Mouse (Mus musculus): ENCODE data around the gene Kcnv2. TPM values are rescaled to one million over a fixed set of nuclear protein-coding genes. Genes with fewer than 3 reads are reported as not detected.

Kcnv2 gene
- total RNA-seq, 2 experiments from 2014 or later, result 0.08 TPM; not detected in 1

DNA sequence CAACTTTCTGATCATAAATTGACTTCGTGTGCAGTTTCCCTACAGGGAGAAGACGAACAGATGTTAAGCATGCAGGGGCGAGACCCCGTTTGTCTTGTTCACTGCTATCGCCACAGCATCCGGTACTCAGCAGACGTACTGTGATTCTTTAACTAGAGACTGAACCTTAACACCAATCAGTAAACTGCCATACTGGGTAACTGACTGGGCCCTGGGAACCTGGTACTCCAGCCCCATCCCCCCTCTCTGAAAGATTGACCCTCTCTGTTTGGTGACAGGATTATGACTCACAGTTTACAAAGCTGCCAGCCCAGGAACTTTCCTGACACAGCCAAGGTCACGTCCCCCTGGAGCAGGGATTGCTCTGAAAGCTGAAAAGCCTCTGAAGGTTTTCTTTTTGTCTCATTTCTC lies 42.1 kb downstream of the Kcnv2 start:
- peak in 1 of 2 experiments; percentile 15 for DNase-seq (ENCODE audit: low spot score in 2 of 2)

DNA sequence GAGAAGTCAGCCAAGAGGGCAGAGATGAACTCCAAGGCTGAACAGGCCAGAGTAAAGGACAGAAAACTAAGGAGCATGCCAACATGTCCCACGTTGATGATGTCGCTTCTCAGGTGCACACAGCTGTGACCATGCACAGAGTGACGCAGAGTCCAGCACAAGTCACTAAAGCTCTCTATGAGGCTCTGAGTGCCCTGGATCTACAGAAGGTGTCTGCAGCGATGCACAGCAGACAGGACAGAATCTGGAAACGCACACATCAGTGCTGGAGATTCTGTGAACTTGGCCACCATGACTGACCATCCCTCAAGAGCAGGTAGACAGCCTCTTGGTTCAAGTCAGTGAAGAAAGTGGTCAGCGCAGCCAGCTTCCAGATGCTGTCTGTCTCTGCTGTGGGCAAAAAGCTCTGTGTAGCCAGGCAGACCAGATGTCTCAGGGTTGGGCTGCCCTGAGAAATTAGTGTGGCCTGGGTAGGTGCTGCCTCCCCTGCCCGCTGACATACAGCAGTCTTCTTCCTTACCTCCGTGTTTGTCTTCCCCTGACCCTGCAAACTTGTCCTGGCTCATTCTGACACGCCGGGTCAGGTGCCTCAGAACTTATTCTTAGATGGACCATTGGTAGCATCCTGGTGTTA lies 43.8 kb downstream of the Kcnv2 start:
- DNase-seq (ENCODE audit: low spot score in 2 of 2), result no peak

DNA sequence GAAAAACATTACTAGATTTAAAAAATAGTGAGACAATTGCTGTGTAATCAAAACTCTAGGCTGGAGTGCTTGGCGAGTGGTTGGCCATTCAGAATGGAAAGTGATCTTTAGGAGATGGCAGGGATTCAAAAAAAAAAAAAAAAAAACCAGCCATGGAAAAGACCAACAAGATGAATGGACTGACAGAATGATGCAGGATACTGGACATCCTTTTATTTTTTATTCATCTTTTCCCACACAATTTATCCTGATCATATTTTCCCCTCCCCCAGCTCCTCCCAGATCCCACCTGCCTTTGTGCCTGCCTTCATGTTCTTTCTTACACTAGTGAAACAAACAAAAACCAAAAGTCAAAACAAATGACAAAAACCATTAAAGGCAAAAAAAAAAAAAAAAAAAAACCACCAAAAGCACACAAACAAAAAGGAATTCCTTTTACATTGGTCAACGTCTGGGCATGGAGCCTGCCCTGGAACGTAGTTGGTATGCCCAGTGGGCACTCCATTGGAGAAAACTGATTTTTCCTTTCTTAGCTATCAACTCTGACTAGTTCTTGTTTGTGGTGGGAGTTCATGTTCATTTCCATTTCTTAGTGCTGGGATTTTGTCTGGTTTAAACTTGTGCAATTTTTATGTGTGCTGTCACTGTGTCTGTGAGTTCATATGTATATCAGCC lies 47.2 kb downstream of the Kcnv2 start:
- DNase-seq (ENCODE audit: low spot score in 2 of 2), result no peak

DNA sequence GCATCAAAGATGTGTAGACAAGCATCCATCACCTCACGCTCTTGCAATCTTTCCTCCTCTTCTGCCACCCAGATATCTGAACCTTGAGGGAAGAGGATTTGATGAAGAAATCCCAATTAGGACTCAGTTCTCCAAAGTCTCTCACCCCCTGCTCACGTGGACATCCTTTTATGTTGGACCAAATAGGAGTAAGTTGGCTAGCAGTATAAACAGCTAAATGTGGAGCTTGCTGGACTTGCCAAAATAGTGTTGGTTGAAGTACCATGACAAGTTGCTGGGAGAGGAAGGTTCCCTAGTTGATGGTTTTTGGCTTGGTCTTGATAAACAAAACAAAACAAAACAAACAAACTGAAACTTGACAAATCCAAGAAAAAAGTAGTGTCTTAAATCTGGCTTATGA lies 47.8 kb downstream of the Kcnv2 start:
- no peak for DNase-seq (ENCODE audit: low spot score in 2 of 2)

DNA sequence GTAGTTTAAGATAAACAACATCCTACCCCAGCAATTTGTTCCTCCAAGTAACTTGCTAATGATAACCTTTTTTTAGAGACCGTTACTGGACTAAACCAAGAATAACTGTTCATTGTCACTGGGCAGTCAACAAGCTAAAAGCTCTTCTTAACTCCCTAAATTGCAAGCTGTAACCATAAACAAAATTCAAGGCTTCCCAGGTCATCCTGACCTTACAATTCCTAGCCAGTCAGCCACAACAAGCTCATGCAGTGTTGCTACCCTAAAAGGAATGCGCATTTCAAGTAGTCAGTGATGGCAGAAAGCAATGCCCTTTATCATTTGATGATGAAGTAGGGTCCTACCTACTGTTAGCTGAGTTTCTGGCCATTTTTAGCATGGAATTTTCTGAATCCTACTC lies 48.4 kb downstream of the Kcnv2 start:
- no peak for DNase-seq (ENCODE audit: low spot score in 2 of 2)

DNA sequence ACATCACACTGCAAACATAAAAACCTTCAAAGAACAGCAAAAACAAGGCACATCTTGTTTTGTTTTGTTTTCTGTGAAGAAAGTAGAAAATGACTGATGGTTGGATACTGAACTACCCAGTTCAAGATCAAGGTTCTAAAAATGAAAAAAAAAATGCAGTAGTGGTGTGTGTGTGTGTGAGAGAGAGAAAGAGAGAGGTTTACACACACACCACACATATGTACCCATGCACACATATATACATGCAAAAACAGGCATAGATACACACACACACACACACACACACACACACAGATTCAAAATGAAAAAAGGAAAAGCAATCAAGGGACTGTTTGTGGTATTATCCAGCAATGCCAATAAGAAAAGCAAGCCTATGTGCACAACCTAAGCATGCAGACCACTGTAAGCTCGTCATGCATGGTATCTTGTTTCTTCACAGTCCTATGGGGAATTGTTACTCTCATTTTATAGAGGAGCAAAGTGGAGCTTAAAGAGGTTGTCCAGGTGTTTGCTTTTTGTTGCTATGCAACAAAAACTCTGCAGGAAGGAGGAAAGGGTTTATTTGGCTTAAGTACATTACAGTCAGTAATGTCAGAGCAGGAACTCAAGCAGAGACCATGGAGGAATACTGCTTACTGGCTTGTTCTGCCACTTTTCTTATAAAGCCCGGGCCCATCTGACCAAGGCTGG lies 57.5 kb downstream of the Kcnv2 start:
- no peak for DNase-seq (ENCODE audit: low spot score in 2 of 2)

DNA sequence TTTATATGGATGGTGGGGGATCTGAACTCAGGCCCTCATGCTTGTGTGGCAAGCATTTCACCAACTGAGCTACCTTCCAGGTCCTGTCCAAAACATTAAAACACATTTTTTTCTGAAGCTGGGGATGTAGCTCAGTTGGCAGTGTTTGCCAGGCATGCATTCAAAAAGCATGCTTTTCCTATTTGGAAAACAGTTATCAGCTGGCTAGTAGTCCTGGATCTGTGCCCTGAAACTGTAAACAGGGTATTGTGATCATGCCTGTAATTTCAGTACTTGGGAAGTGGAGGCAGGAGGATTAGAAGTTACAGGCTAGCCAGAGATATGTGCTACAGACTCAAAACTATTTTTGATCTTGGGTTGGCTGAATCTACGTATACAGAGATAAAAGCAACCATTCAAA lies 59.7 kb downstream of the Kcnv2 start:
- no peak for DNase-seq (ENCODE audit: low spot score in 2 of 2)

DNA sequence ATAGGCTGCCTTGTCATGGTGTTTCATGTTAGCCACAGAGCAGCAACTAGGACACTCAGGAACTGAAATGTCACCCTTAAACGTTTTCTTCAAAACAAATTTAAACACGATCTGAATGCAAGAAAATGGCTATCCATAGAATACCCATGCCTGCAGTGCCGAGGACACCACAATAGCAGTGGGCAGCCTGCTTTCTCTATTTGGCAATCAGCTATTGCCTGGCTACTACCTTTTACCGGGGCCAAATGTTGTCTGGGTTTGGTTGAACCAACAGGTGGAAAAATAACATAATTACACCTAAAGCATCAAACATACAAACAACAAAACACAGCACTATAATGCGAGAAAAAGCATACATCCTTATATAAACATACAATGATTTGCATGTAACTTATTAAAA lies 60.9 kb downstream of the Kcnv2 start:
- no peak for DNase-seq (ENCODE audit: low spot score in 2 of 2)

DNA sequence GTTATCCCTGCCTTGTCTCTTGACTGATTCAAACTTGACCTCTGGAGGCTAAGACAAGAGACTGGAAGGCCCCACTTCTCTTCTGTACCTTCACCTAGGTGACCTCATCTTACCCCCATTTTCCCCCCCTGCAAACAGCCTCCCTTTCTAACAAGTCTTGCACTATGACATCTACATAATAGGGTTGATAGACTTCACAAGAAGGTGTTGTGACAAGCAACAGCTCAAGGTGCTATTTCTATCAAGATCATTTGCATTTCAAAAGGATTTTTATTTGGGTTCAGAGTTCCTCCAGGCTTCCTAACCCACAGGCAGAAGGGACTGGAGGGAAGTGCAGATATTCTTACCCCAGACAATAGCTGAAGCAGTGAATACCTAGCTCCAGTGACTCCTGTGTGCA lies 62.9 kb downstream of the Kcnv2 start:
- no peak for DNase-seq (ENCODE audit: low spot score in 2 of 2)

Other genes starting within 250 kb of the Kcnv2 start
- gene Vldlr, start 106.1 kb upstream of the Kcnv2 start, total RNA-seq (2021), result 10 to 100 TPM; 38.0 to 40.3 TPM
- gene Pum3, start 107.2 kb downstream of the Kcnv2 start, total RNA-seq (2021), result 10 to 100 TPM; 41.5 to 52.9 TPM

Data from gastrocnemius, postnatal 4 days (tissue).